Mouse (Mus musculus): ENCODE results near the gene Vmn1r229. TPM values are rescaled to one million over a fixed set of nuclear protein-coding genes. Genes with fewer than 3 reads are reported as not detected.

The Vmn1r229 gene
- polyA plus RNA-seq (2014; fragmentation: Illumina TruSeq; extraction: RNeasy Lipid Tissue Mini Kit (QIAGEN cat#74804); ENCODE audit: low read depth, low replicate concordance) = not detected

DNA sequence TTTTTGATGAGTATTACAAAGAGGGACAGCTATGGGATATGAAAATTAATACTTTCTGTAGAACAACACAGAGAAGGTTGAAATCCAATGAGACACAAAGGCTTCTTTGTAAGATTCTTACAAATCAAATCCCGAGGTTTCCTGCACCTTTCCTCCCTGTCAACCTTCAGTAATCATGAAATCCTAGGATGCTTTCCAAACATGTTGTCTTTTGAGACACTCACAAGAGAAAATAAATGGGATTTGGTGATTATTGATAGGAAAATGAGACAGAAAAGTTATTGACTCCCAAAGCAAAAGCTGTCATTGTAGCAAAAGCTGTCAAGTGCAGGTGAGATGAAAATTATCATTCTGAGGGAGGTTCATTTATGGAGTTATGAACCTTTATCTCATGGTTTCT lies at the start of gene Vmn1r229:
TSS of gene Vmn1r229 (plus strand) at position 301 of the 400 bp plus-strand sequence.

DNA sequence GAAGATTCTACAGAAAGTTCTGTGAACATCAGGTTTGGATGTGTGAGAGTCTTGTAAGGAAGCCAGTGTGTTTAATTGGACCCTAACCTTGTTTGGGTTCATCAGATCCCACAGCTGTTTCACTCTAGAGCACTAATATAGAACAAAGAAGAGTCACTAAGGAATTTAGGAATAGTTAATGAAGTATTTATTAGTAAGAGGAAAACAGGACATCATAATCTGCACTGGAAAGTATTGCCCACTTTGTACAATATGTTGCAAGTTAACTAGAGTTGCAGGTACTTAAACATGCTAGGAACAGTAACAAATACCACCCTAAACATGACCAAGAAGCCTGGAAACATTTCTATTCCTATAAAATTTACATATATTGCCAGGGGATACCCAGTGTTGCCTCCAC lies 25.3 kb upstream of the Vmn1r229 start, which contains the start of gene Vmn1r228:
TSS of gene Vmn1r228 (minus strand) at position 101 of the 400 bp plus-strand sequence.

DNA sequence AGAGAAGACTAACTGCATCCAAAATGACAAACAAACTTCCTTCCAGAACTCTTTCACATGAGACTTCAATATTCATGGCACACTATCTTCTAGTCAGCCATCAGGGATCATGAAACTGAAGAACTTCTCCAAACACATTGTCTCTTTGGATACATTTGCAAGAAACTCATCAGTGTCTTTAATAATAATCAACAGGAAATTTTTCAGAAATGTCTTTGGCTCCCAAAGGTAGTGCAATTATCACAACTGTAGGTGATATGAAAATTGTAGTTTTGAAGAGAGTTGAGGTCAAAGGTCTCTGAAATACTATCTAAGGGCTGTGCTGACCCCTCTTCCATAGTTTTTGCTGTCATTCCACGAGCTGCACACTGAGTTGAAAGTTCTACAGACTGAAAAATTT lies 28.8 kb downstream of the Vmn1r229 start, which contains the start of gene Vmn1r230:
TSS of gene Vmn1r230 (plus strand) at position 301 of the 400 bp plus-strand sequence.

Other genes starting within 250 kb of the Vmn1r229 start
- gene Vmn2r109, start 246.8 kb upstream of the Vmn1r229 start, polyA plus RNA-seq (2014; fragmentation: Illumina TruSeq; extraction: RNeasy Lipid Tissue Mini Kit (QIAGEN cat#74804); ENCODE audit: low read depth, low replicate concordance) = not detected
- gene Vmn2r110, start 215.1 kb upstream of the Vmn1r229 start, polyA plus RNA-seq (2014; fragmentation: Illumina TruSeq; extraction: RNeasy Lipid Tissue Mini Kit (QIAGEN cat#74804); ENCODE audit: low read depth, low replicate concordance) = not detected
- not detected for gene Fpr-rs3, start 186.7 kb upstream of the Vmn1r229 start, polyA plus RNA-seq (2014; fragmentation: Illumina TruSeq; extraction: RNeasy Lipid Tissue Mini Kit (QIAGEN cat#74804); ENCODE audit: low read depth, low replicate concordance)
- not detected for gene Vmn1r226, start 128.7 kb upstream of the Vmn1r229 start, polyA plus RNA-seq (2014; fragmentation: Illumina TruSeq; extraction: RNeasy Lipid Tissue Mini Kit (QIAGEN cat#74804); ENCODE audit: low read depth, low replicate concordance)
- gene Vmn1r227, start 81.7 kb upstream of the Vmn1r229 start, polyA plus RNA-seq (2014; fragmentation: Illumina TruSeq; extraction: RNeasy Lipid Tissue Mini Kit (QIAGEN cat#74804); ENCODE audit: low read depth, low replicate concordance) = not detected
- gene Vmn1r228, start 25.4 kb upstream of the Vmn1r229 start, polyA plus RNA-seq (2014; fragmentation: Illumina TruSeq; extraction: RNeasy Lipid Tissue Mini Kit (QIAGEN cat#74804); ENCODE audit: low read depth, low replicate concordance) = not detected
- not detected for gene Vmn1r230, start 28.9 kb downstream of the Vmn1r229 start, polyA plus RNA-seq (2014; fragmentation: Illumina TruSeq; extraction: RNeasy Lipid Tissue Mini Kit (QIAGEN cat#74804); ENCODE audit: low read depth, low replicate concordance)
- not detected for gene Vmn1r231, start 93.5 kb downstream of the Vmn1r229 start, polyA plus RNA-seq (2014; fragmentation: Illumina TruSeq; extraction: RNeasy Lipid Tissue Mini Kit (QIAGEN cat#74804); ENCODE audit: low read depth, low replicate concordance)
- not detected for gene Vmn1r232, start 108.2 kb downstream of the Vmn1r229 start, polyA plus RNA-seq (2014; fragmentation: Illumina TruSeq; extraction: RNeasy Lipid Tissue Mini Kit (QIAGEN cat#74804); ENCODE audit: low read depth, low replicate concordance)
- gene Ppp2r1a, start 133.8 kb downstream of the Vmn1r229 start, polyA plus RNA-seq (2014; fragmentation: Illumina TruSeq; extraction: RNeasy Lipid Tissue Mini Kit (QIAGEN cat#74804); ENCODE audit: low read depth, low replicate concordance) = 39.1 TPM
- gene Vmn1r233, start 184.9 kb downstream of the Vmn1r229 start, polyA plus RNA-seq (2014; fragmentation: Illumina TruSeq; extraction: RNeasy Lipid Tissue Mini Kit (QIAGEN cat#74804); ENCODE audit: low read depth, low replicate concordance) = not detected
- gene Zfp160, start 197.3 kb downstream of the Vmn1r229 start, polyA plus RNA-seq (2014; fragmentation: Illumina TruSeq; extraction: RNeasy Lipid Tissue Mini Kit (QIAGEN cat#74804); ENCODE audit: low read depth, low replicate concordance) = 78.2 TPM